Comparison of ENCODE assay signal across 8 mouse cellular contexts in the genomic region with DNA sequence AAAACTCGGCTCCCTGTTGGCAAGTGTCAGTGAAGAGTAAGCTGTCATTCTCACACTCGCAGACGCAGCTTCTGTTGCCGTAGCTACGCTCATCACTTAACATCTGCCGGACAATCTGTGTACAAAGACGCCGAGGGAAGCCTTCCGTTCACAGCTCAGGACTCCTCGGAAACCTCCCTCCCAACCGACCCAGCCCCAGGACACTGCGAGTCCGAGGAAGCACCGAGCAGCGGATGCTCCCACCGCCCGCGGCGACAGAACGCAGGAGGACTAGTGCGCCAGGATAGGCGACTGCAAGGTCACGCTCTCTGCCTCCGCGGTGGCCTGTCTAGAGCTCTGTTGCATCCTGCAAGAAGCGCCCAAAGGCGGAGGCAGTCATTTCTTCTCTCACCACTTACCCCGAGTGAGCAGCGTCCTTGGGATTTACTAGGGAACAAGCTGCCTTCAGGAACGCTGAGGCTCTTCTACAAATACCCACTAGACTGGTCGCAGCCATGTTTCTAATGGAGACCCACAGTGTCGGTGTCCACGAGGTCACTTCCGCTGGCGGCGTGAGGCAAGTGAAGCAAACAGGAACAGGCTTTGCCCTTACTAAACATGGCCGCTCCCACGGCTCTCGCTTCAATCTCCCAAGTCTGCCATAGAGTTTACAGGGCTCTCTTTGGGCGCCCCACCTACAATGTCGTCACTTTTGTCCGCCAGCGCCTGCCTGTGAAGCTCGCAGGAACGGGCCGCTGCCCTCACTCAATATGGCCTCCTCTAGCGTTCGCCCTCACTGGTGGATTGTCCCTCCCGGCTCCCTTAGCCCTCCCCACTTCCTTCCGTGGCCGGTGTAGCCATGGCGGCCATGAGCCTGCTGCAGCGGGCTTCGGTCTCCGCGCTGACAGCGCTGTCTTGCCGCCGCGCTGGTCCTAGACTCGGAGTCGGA. TPM values are rescaled to one million over a fixed set of nuclear protein-coding genes. Genes with fewer than 3 reads are reported as not detected.
DNase-seq lines count a peak whose midpoint lies in the region; ATAC-seq lines count a peak whose summit lies in the region.

Ndufb5 (plus strand) TSS at position 747 of the 928 bp plus-strand sequence.

- under 1% methylated on average over 62 of the region's 62 CpGs for WGBS in hindbrain, embryonic 16.5 days
- WGBS in macrophage (ENCODE audit: missing documents) = under 1% methylated on average over 62 of the region's 62 CpGs

- H3K9ac ChIP-seq in hindbrain, embryonic 16.5 days (ENCODE audit: low read depth, low read length) = peak within 1 kb of the TSS; percentile 85

- peak within 1 kb of the TSS; percentile 92 for H3K27ac ChIP-seq in hindbrain, embryonic 16.5 days (ENCODE audit: low read depth, low read length)
- peak within 1 kb of the TSS; percentile 52 for H3K27ac ChIP-seq in macrophage

- DNase-seq in WW6 (ENCODE audit: low read depth, low spot score) = peak; percentile 93
- DNase-seq in cerebellum, postnatal 4 days (ENCODE audit: low spot score in 2 of 2) = peak; percentile 85 to 96
- peak; percentile 98 for DNase-seq in gastrocnemius, adult 18-20 months (ENCODE audit: low spot score)
- DNase-seq in left cerebral cortex, adult 18-20 months (ENCODE audit: low spot score in 2 of 2) = peak; percentile 98 to 99
- DNase-seq in right cerebral cortex, adult 18-20 months = peak; percentile 99
- DNase-seq in urinary bladder, postnatal 10 days (ENCODE audit: low spot score) = peak; percentile 86

- H3K9me3 ChIP-seq in hindbrain, embryonic 16.5 days (ENCODE audit: control insufficient read depth, low read length) = no peaks in the 10 kb centered on the region

- H3K79me2 ChIP-seq in macrophage (ENCODE audit: inconsistent target) = peaks cover 63% of the 10 kb centered on the region

- peaks cover 17% of the 10 kb centered on the region for H3K36me3 ChIP-seq in hindbrain, embryonic 16.5 days (ENCODE audit: control insufficient read depth, insufficient read depth, low read length)
- peaks cover 11% of the 10 kb centered on the region for H3K36me3 ChIP-seq in macrophage (ENCODE audit: inconsistent target)

- ATAC-seq in hindbrain, embryonic 16.5 days = peak; percentile 99

- H3K4me2 ChIP-seq in hindbrain, embryonic 16.5 days (ENCODE audit: low read length) = peak within 1 kb of the TSS; percentile 69

- peak within 1 kb of the TSS; percentile 82 for H3K4me3 ChIP-seq in hindbrain, embryonic 16.5 days (ENCODE audit: low read length)
- peak within 1 kb of the TSS; percentile 82 for H3K4me3 ChIP-seq in macrophage (ENCODE audit: inconsistent target)

- H3K27me3 ChIP-seq in hindbrain, embryonic 16.5 days (replicated peaks; ENCODE audit: control insufficient read depth, insufficient read depth, low read length) = no peaks in the 10 kb centered on the region

- H3K4me1 ChIP-seq in hindbrain, embryonic 16.5 days (ENCODE audit: control insufficient read depth, insufficient read depth, low read depth, low read length) = peaks cover 17% of the 10 kb centered on the region

RNA-seq across cellular contexts. Expression of gene Ndufb5, which starts in this region (rescaled TPM):
- 100 to 1,000 TPM; 575 to 650 TPM for total RNA-seq in gastrocnemius, adult 18-20 months (2021)
- 326 and 353 TPM in 2 replicates for polyA plus RNA-seq in hindbrain, embryonic 16.5 days (2015; fragmentation: Nextera tagmentation; extraction: Ambion mirVana)
- total RNA-seq in left cerebral cortex, adult 18-20 months (2021) = 100 to 1,000 TPM; 201 to 213 TPM
- 10 to 100 TPM in 22 of 26 experiments, 1 to 10 TPM in 4; 2.8 to 47.1 (median 22.4) TPM for total RNA-seq in macrophage (2018; cell fraction: chromatin; rRNA removed)
- 100 to 1,000 TPM in 3 of 26 experiments, 10 to 100 TPM in 23; 75.3 to 108 (median 87.6) TPM for total RNA-seq in macrophage (2018; cell fraction: cytosol; rRNA removed)
- total RNA-seq in macrophage (2018; cell fraction: nucleus; rRNA removed) = 10 to 100 TPM in 25 of 26 experiments, 1 to 10 TPM in 1; 9.0 to 44.9 (median 26.2) TPM
- polyA plus RNA-seq in macrophage (2018) = 66.8 to 118 TPM (median 110 TPM) in 3 replicates

Comparison
In these comparisons a context has a peak if more than half of its experiments do, and no peak if none do; other contexts are left out.
1. Peak in every context shown above with its lines: DNase-seq, ATAC-seq, H3K4me3 ChIP-seq and H3K27ac ChIP-seq.